Mouse (Mus musculus) neural tube, embryonic 14.5 days (tissue): Measurements from ENCODE around the gene Nxn. TPM values are rescaled to one million over a fixed set of nuclear protein-coding genes. Genes with fewer than 3 reads are reported as not detected.
A peak's percentile ranks its signal among the peaks of the same experiment; 100 is the strongest.

ENCODE experiments used
- ATAC-seq: fragments of 200-750 bp; cut with Nextera tagmentation; 2 replicates; pipeline ENCODE4 v1.8.0; 2017; ENCODE audit warnings: low read depth, mild to moderate bottlenecking, moderate TSS enrichment, moderate library complexity
- H3K27ac ChIP-seq: fragments of 300-500 bp; sonication (generic); 2 replicates; pipeline ENCODE4 v1.5.1; 2014; ENCODE audit warnings: low read depth, mild to moderate bottlenecking, control low read depth, low read length, moderate library complexity, mixed read lengths
- H3K27me3 ChIP-seq: fragments of 300-500 bp; sonication (generic); 2 replicates; pipeline ENCODE4 v1.6.1; 2014; ENCODE audit warnings: low read length; ENCODE audit not compliant: control insufficient read depth, insufficient read depth
- H3K36me3 ChIP-seq: fragments of 300-500 bp; sonication (generic); 2 replicates; pipeline ENCODE4 v1.6.1; 2014; ENCODE audit warnings: low read length, mixed read lengths; ENCODE audit not compliant: control insufficient read depth, insufficient read depth
- H3K4me1 ChIP-seq: fragments of 300-500 bp; sonication (generic); 2 replicates; pipeline ENCODE4 v1.6.1; 2014; ENCODE audit warnings: low read length; ENCODE audit not compliant: control insufficient read depth, insufficient read depth
- H3K4me2 ChIP-seq: fragments of 300-500 bp; sonication (generic); 2 replicates; pipeline ENCODE4 v1.6.1; 2014; ENCODE audit warnings: mild to moderate bottlenecking, low read depth, low read length, control low read depth
- H3K4me3 ChIP-seq: fragments of 300-500 bp; sonication (generic); 2 replicates; pipeline ENCODE4 v1.5.1; 2014; ENCODE audit warnings: low read depth, low read length, control low read depth, mixed read lengths
- H3K9ac ChIP-seq: fragments of 300-500 bp; sonication (generic); replicated peaks from 2 replicates; pipeline ENCODE4 v1.6.1; 2014; ENCODE audit warnings: low read depth, mild to moderate bottlenecking, control low read depth, low read length, mixed read lengths
- H3K9me3 ChIP-seq: fragments of 300-500 bp; sonication (generic); 2 replicates; pipeline ENCODE4 v1.6.1; 2016; ENCODE audit warnings: low read length; ENCODE audit not compliant: control insufficient read depth
- WGBS: fragments of 180-500 bp; shearing (Covaris S2); extraction: QIAGEN DNeasy Blood & Tissue Kit; methylation state at CpG from one replicate; pipeline ENCODE4 v1.1.7; 2014; 5-methylcytosine and 5-hydroxymethylcytosine counted together
- polyA plus RNA-seq: library from polyadenylated mRNA; unstranded; fragments of >200 nt; fragmentation: Nextera tagmentation; extraction: Ambion mirVana; gene quantifications from 2 replicates; pipeline ENCODE4 v1.2.1, GENCODE M21; 2014

Gene Nxn
- polyA plus RNA-seq, 1 experiment from 2014 or later = 23.5 TPM

- Histone ChIP-seq H3K27me3 (no peaks in the 10 kb centered on the region), H3K4me2 (no peak overlapping the region), H3K27ac (no peak overlapping the region), H3K36me3 (no peaks in the 10 kb centered on the region), H3K9ac (no peak overlapping the region), H3K9me3 (no peaks in the 10 kb centered on the region), H3K4me1 (peaks cover 7% of the 10 kb centered on the region; the same call in 1 of the 2 replicates), H3K4me3 (no peak overlapping the region)
- WGBS = 78% methylated on average over 7 of the region's 7 CpGs
- ATAC-seq = no peak
Measured at GRCm38 (mm10) chr11:76392532-76392931, 6.4 kb downstream of the Nxn start.

- Histone ChIP-seq H3K9ac (no peak overlapping the region), H3K4me2 (no peak overlapping the region; the same call in 1 of the 2 replicates), H3K27ac (no peak overlapping the region), H3K4me1 (peaks cover 14% of the 10 kb centered on the region), H3K9me3 (no peaks in the 10 kb centered on the region), H3K36me3 (no peaks in the 10 kb centered on the region), H3K4me3 (no peak overlapping the region), H3K27me3 (no peaks in the 10 kb centered on the region)
- WGBS = 26% methylated on average over 7 of the region's 7 CpGs
- ATAC-seq = no peak
Measured at GRCm38 (mm10) chr11:76388711-76389110, 10.2 kb downstream of the Nxn start.

GRCm38 (mm10) chr11:76387097-76387496 lies 11.8 kb downstream of the Nxn start:
- no peak for ATAC-seq
- WGBS = 87% methylated on average over 1 of the region's 1 CpGs
- H3K4me1 ChIP-seq = peaks cover 14% of the 10 kb centered on the region
- no peak overlapping the region for H3K9ac ChIP-seq
- H3K27ac ChIP-seq = no peak overlapping the region
- H3K4me2 ChIP-seq = no peak overlapping the region
- H3K27me3 ChIP-seq = no peaks in the 10 kb centered on the region
- no peaks in the 10 kb centered on the region for H3K36me3 ChIP-seq
- H3K9me3 ChIP-seq = no peaks in the 10 kb centered on the region
- no peak overlapping the region for H3K4me3 ChIP-seq

- ATAC-seq = no peak
- Histone ChIP-seq H3K36me3 (no peaks in the 10 kb centered on the region), H3K27ac (no peak overlapping the region; the same call in 1 of the 2 replicates), H3K4me1 (peaks cover 14% of the 10 kb centered on the region), H3K4me2 (no peak overlapping the region), H3K9ac (no peak overlapping the region), H3K27me3 (no peaks in the 10 kb centered on the region), H3K4me3 (no peak overlapping the region), H3K9me3 (no peaks in the 10 kb centered on the region)
- WGBS = 26% methylated on average over 3 of the region's 3 CpGs
Measured at GRCm38 (mm10) chr11:76385746-76386145, 13.2 kb downstream of the Nxn start.

GRCm38 (mm10) chr11:76385017-76385416 lies 13.9 kb downstream of the Nxn start:
- no peak for ATAC-seq
- Histone ChIP-seq H3K27me3 (no peaks in the 10 kb centered on the region), H3K27ac (no peak overlapping the region; the same call in 1 of the 2 replicates), H3K36me3 (no peaks in the 10 kb centered on the region), H3K4me1 (peaks cover 14% of the 10 kb centered on the region), H3K4me3 (no peak overlapping the region), H3K4me2 (no peak overlapping the region), H3K9me3 (no peaks in the 10 kb centered on the region), H3K9ac (no peak overlapping the region)
- 60% methylated on average over 4 of the region's 4 CpGs for WGBS

GRCm38 (mm10) chr11:76384307-76384706 lies 14.6 kb downstream of the Nxn start:
- 0 out of 2 replicates have a peak overlapping the region, but pooled peaks have one; percentile 28 for H3K27ac ChIP-seq

GRCm38 (mm10) chr11:76382711-76383324 lies 16.1 kb downstream of the Nxn start:
- no peak overlapping the region for H3K4me3 ChIP-seq
- no peak overlapping the region for H3K4me2 ChIP-seq
- H3K27me3 ChIP-seq = no peaks in the 10 kb centered on the region
- peaks cover 10% of the 10 kb centered on the region for H3K4me1 ChIP-seq
- H3K9ac ChIP-seq = no peak overlapping the region
- 27% methylated on average over 13 of the region's 13 CpGs for WGBS
- no peak overlapping the region for H3K27ac ChIP-seq
- no peaks in the 10 kb centered on the region for H3K9me3 ChIP-seq
- H3K36me3 ChIP-seq = no peaks in the 10 kb centered on the region
- no peak for ATAC-seq

More at GRCm38 (mm10) chr11:76384307-76384706, 14.6 kb downstream of the Nxn start:
- no peak overlapping the region for H3K4me2 ChIP-seq
- no peak overlapping the region for H3K9ac ChIP-seq
- ATAC-seq = no peak
- no peaks in the 10 kb centered on the region for H3K36me3 ChIP-seq
- H3K9me3 ChIP-seq = no peaks in the 10 kb centered on the region
- WGBS = 65% methylated on average over 5 of the region's 5 CpGs
- H3K4me1 ChIP-seq = peaks cover 14% of the 10 kb centered on the region
- no peaks in the 10 kb centered on the region for H3K27me3 ChIP-seq
- no peak overlapping the region for H3K4me3 ChIP-seq

GRCm38 (mm10) chr11:76381201-76381885 lies 17.6 kb downstream of the Nxn start:
- WGBS = 86% methylated on average over 15 of the region's 15 CpGs
- H3K36me3 ChIP-seq = no peaks in the 10 kb centered on the region
- H3K4me3 ChIP-seq = no peak overlapping the region
- no peak overlapping the region for H3K4me2 ChIP-seq
- H3K27me3 ChIP-seq = no peaks in the 10 kb centered on the region
- no peak overlapping the region for H3K27ac ChIP-seq
- H3K9ac ChIP-seq = no peak overlapping the region
- H3K9me3 ChIP-seq = no peaks in the 10 kb centered on the region
- no peak for ATAC-seq
- H3K4me1 ChIP-seq = peaks cover 14% of the 10 kb centered on the region

GRCm38 (mm10) chr11:76379921-76380544 lies 18.9 kb downstream of the Nxn start:
- Histone ChIP-seq H3K36me3 (no peaks in the 10 kb centered on the region), H3K4me3 (no peak overlapping the region), H3K27ac (no peak overlapping the region), H3K9ac (no peak overlapping the region), H3K4me2 (no peak overlapping the region), H3K9me3 (no peaks in the 10 kb centered on the region), H3K4me1 (peaks cover 8% of the 10 kb centered on the region), H3K27me3 (no peaks in the 10 kb centered on the region)
- no peak for ATAC-seq
- 24% methylated on average over 11 of the region's 11 CpGs for WGBS
